Mouse (Mus musculus) CH12.LX (cell line): ENCODE data around the gene Prrt3. TPM values are rescaled to one million over a fixed set of nuclear protein-coding genes. Genes with fewer than 3 reads are reported as not detected.

ENCODE experiments used
- DNase-seq: peaks from one replicate; pipeline ENCODE4 v3.0.0-alpha.2; 2013; ENCODE audit errors: extremely low read depth
- H3K27ac ChIP-seq: 2 replicates; pipeline ENCODE4 v1.5.1; 2012; ENCODE audit warnings: low read depth, mild to moderate bottlenecking, control low read depth, moderate library complexity; ENCODE audit not compliant: insufficient read depth
- H3K27me3 ChIP-seq: replicated peaks from 2 replicates; pipeline ENCODE3; 2012; ENCODE audit warnings: inconsistent platforms
- H3K36me3 ChIP-seq, 2 experiments: replicated peaks in 1 of 2; 2 replicates each; pipeline versions ENCODE3 to v1.6.1; 2012; ENCODE audit warnings: inconsistent platforms in 1 of 2, low read length in 1 of 2, mild to moderate bottlenecking in 1 of 2, mixed read lengths in 1 of 2, moderate library complexity in 1 of 2; ENCODE audit not compliant: control insufficient read depth in 1 of 2, insufficient read depth in 1 of 2
- H3K4me1 ChIP-seq, 2 experiments: 2 replicates each; pipeline ENCODE4 v1.6.1; 2012; ENCODE audit warnings: inconsistent platforms in 1 of 2, moderate library complexity in 1 of 2; ENCODE audit not compliant: insufficient read depth in 2 of 2, control insufficient read depth in 1 of 2
- H3K4me2 ChIP-seq: 2 replicates; pipeline ENCODE4 v1.6.1; 2012; ENCODE audit warnings: low read depth, mild to moderate bottlenecking, control low read depth; ENCODE audit not compliant: poor library complexity, insufficient read depth, severe bottlenecking
- H3K4me3 ChIP-seq, 3 experiments: fragments of 150-350 bp in 1 of 3; sonication (generic) in 1 of 3; replicated peaks in 1 of 3; 2 replicates each; pipeline versions ENCODE3 to v1.5.1; 2011 to 2012; ENCODE audit warnings: low read depth in 2 of 3, low read length in 2 of 3, mild to moderate bottlenecking in 2 of 3, moderate library complexity in 2 of 3, control low read depth in 1 of 3, improper control_type of control experiment in 1 of 3, inconsistent platforms in 1 of 3, mixed read lengths in 1 of 3; ENCODE audit not compliant: poor library complexity in 1 of 3
- H3K79me2 ChIP-seq: replicated peaks from 2 replicates; pipeline ENCODE4 v1.6.1; 2012; ENCODE audit warnings: mild to moderate bottlenecking, moderate library complexity; ENCODE audit not compliant: control insufficient read depth, poor library complexity, insufficient read depth, severe bottlenecking; ENCODE audit errors: extremely low read depth
- H3K9ac ChIP-seq: 2 replicates; pipeline ENCODE4 v1.6.1; 2012; ENCODE audit warnings: low read depth, mild to moderate bottlenecking, control low read depth, moderate library complexity; ENCODE audit not compliant: insufficient read depth
- H3K9me3 ChIP-seq: replicated peaks from 2 replicates; pipeline ENCODE3; 2012; ENCODE audit warnings: low read length, inconsistent platforms, mixed read lengths
- BHLHE40 ChIP-seq: IDR thresholded peaks from 2 replicates; pipeline ENCODE4 v1.6.1; 2011; ENCODE audit warnings: mild to moderate bottlenecking, low read depth, low read length, improper control_type of control experiment
- CHD1 ChIP-seq: IDR thresholded peaks from 2 replicates; pipeline ENCODE4 v1.6.1; 2012; ENCODE audit warnings: low read depth, low read length, improper control_type of control experiment, inconsistent platforms
- CTCF ChIP-seq, 2 experiments: IDR thresholded peaks in 1 of 2; conservative IDR thresholded peaks in 1 of 2; 2 replicates each; pipeline ENCODE4 v1.5.1; 2011 to 2012; ENCODE audit warnings: low read depth in 2 of 2, low read length in 2 of 2, improper control_type of control experiment in 1 of 2, inconsistent platforms in 1 of 2, mild to moderate bottlenecking in 1 of 2, moderate library complexity in 1 of 2
- E2F4 ChIP-seq: IDR thresholded peaks from 2 replicates; pipeline ENCODE4 v1.6.1; 2011; ENCODE audit warnings: low read depth, low read length, improper control_type of control experiment; ENCODE audit not compliant: insufficient replicate concordance
- ELF1 ChIP-seq: IDR thresholded peaks from 2 replicates; pipeline ENCODE4 v1.6.1; 2014; ENCODE audit warnings: low read depth, mild to moderate bottlenecking, inconsistent platforms, low read length, improper control_type of control experiment
- EP300 ChIP-seq: IDR thresholded peaks from 2 replicates; pipeline ENCODE4 v1.6.1; 2011; ENCODE audit warnings: low read length, improper control_type of control experiment
- GABPA ChIP-seq: IDR thresholded peaks from 2 replicates; pipeline ENCODE4 v1.6.1; 2012; ENCODE audit warnings: low read depth, low read length, improper control_type of control experiment, inconsistent platforms; ENCODE audit not compliant: insufficient replicate concordance
- JUN ChIP-seq: IDR thresholded peaks from 2 replicates; pipeline ENCODE4 v1.6.1; 2011; ENCODE audit warnings: low read depth, mild to moderate bottlenecking, low read length, improper control_type of control experiment, moderate library complexity; ENCODE audit not compliant: insufficient read depth
- KAT2A ChIP-seq: IDR thresholded peaks from 2 replicates; pipeline ENCODE4 v1.6.1; 2012; ENCODE audit warnings: low read length, improper control_type of control experiment, inconsistent platforms; ENCODE audit not compliant: insufficient replicate concordance
- MAFK ChIP-seq: IDR thresholded peaks from 2 replicates; pipeline ENCODE4 v1.6.1; 2011; ENCODE audit warnings: low read length, improper control_type of control experiment; ENCODE audit not compliant: insufficient replicate concordance
- MAX ChIP-seq: IDR thresholded peaks from 2 replicates; pipeline ENCODE4 v1.6.1; 2011; ENCODE audit warnings: low read length, improper control_type of control experiment
- MAZ ChIP-seq: IDR thresholded peaks from 2 replicates; pipeline ENCODE4 v1.6.1; 2012; ENCODE audit warnings: low read depth, mild to moderate bottlenecking, inconsistent platforms, low read length, improper control_type of control experiment, moderate library complexity
- MXI1 ChIP-seq: IDR thresholded peaks from 2 replicates; pipeline ENCODE4 v1.6.1; 2011; ENCODE audit warnings: mild to moderate bottlenecking, low read depth, low read length, improper control_type of control experiment
- MYC ChIP-seq: IDR thresholded peaks from 2 replicates; pipeline ENCODE4 v1.6.1; 2011; ENCODE audit warnings: low read depth, mild to moderate bottlenecking, improper control_type of control experiment, low read length
- NELFE ChIP-seq: IDR thresholded peaks from 2 replicates; pipeline ENCODE4 v1.6.1; 2011; ENCODE audit warnings: low read depth, low read length, improper control_type of control experiment
- NRF1 ChIP-seq: IDR thresholded peaks from 2 replicates; pipeline ENCODE4 v1.6.1; 2014; ENCODE audit warnings: low read depth, mild to moderate bottlenecking, inconsistent platforms, low read length, improper control_type of control experiment, moderate library complexity
- POLR2AphosphoS2 ChIP-seq: IDR thresholded peaks from 2 replicates; pipeline ENCODE4 v1.6.1; 2011; ENCODE audit warnings: low read depth, low read length, improper control_type of control experiment
- RCOR1 ChIP-seq: conservative IDR thresholded peaks from 2 replicates; pipeline ENCODE4 v1.6.1; 2012; ENCODE audit warnings: low read depth, mild to moderate bottlenecking, inconsistent platforms, low read length, improper control_type of control experiment
- SMC3 ChIP-seq: IDR thresholded peaks from 2 replicates; pipeline ENCODE4 v1.6.1; 2011; ENCODE audit warnings: low read depth, low read length, improper control_type of control experiment
- TCF12 ChIP-seq: IDR thresholded peaks from 2 replicates; pipeline ENCODE4 v1.6.1; 2014; ENCODE audit warnings: low read depth, mild to moderate bottlenecking, inconsistent platforms, low read length, improper control_type of control experiment
- USF1 ChIP-seq: IDR thresholded peaks from 2 replicates; pipeline ENCODE4 v1.6.1; 2014; ENCODE audit warnings: low read depth, mild to moderate bottlenecking, inconsistent platforms, low read length, improper control_type of control experiment
- USF2 ChIP-seq: conservative IDR thresholded peaks from 2 replicates; pipeline ENCODE4 v1.6.1; 2011; ENCODE audit warnings: low read depth, low read length, improper control_type of control experiment
- ZMIZ1 ChIP-seq: IDR thresholded peaks from 2 replicates; pipeline ENCODE4 v1.6.1; 2012; ENCODE audit warnings: low read depth, mild to moderate bottlenecking, inconsistent platforms, low read length, improper control_type of control experiment
- ZNF384 ChIP-seq: IDR thresholded peaks from 2 replicates; pipeline ENCODE4 v1.6.1; 2012; ENCODE audit warnings: low read depth, low read length, improper control_type of control experiment, inconsistent platforms
- dilution Hi-C: fragments of 300-500 bp; cut with MboI; formaldehyde crosslinking; loops from 2 replicates; pipeline ENCODE4 v1.14.3; 2020; ENCODE audit warnings: low sequenced_read_pairs; ENCODE audit not compliant: extremely low pct_unique_long_range_greater_than_20kb, extremely low pct_ligation_motif_present
- in situ Hi-C: fragments of 300-500 bp; cut with MboI; formaldehyde crosslinking; loops from 3 replicates; pipeline ENCODE4 v1.14.3; 2019; ENCODE audit warnings: low sequenced_read_pairs, low pct_ligation_motif_present, low pct_unique_long_range_greater_than_20kb, mixed read lengths
- polyA plus RNA-seq: library from polyadenylated mRNA; unstranded; fragments of >175 nt; gene quantifications from 2 replicates; pipeline ENCODE4 v1.2.1, GENCODE M21; 2012; ENCODE audit warnings: low read depth; ENCODE audit not compliant: insufficient read length
- total RNA-seq, 2 experiments: library from RNA; depleted of rRNA; stranded (reverse); fragments of 300-350 nt in 1 of 2; fragments of >200 nt in 1 of 2; gene quantifications; 2 replicates each; pipeline ENCODE4 v1.2.3; 2012 to 2014

The Prrt3 gene
- total and polyA plus RNA-seq, 3 experiments, result not detected

GRCm38 (mm10) chr6:113457952-113458534, 43.7 kb downstream of the Prrt3 start, which contains the start of gene Il17re:
TSS of gene Il17re (plus strand) at chr6:113458484.
- dilution Hi-C loops (no loop called here), in situ Hi-C loops (no loop called here)
- H3K9ac ChIP-seq, result no peak within 1 kb of the TSS
- no peak for DNase-seq
- no peak within 1 kb of the TSS for H3K4me2 ChIP-seq
- TF ChIP-seq ELF1, result no peak
- TF ChIP-seq SMC3, result no peak
- TF ChIP-seq MAX, result no peak
- no peak for TF ChIP-seq TCF12
- no peak for TF ChIP-seq E2F4
- no peak for TF ChIP-seq ZNF384
- TF ChIP-seq JUN, result no peak
- no peak for TF ChIP-seq GABPA
- TF ChIP-seq USF2, result no peak
- TF ChIP-seq NELFE, result no peak
- TF ChIP-seq KAT2A, result no peak
- TF ChIP-seq CHD1, result no peak
- TF ChIP-seq NRF1, result no peak
- TF ChIP-seq MAZ, result no peak
- peaks cover 0 to 10% of the 10 kb centered on the region in 2 experiments; a peak in 2 of 4 replicates for H3K4me1 ChIP-seq
- H3K4me3 ChIP-seq, result no peak within 1 kb of the TSS
- no peaks in the 10 kb centered on the region for H3K36me3 ChIP-seq
- H3K27ac ChIP-seq, result no peak within 1 kb of the TSS
- H3K9me3 ChIP-seq, result no peaks in the 10 kb centered on the region
- H3K79me2 ChIP-seq, result no peaks in the 10 kb centered on the region
- H3K27me3 ChIP-seq, result peaks cover 25% of the 10 kb centered on the region

- H3K4me1 ChIP-seq, result peaks cover 0 to 10% of the 10 kb centered on the region in 2 experiments; a peak in 2 of 4 replicates
- dilution Hi-C loops (no loop called here), in situ Hi-C loops (no loop called here)
- no peaks in the 10 kb centered on the region for H3K36me3 ChIP-seq
- no peaks in the 10 kb centered on the region for H3K9me3 ChIP-seq
- TF ChIP-seq MAZ (no peak), USF1 (no peak), USF2 (no peak), RCOR1 (no peak), BHLHE40 (no peak), ZMIZ1 (no peak), POLR2AphosphoS2 (no peak), CTCF (conservative IDR thresholded peaks at IDR 0.05 in 1 of 2, IDR thresholded peaks at IDR 0.05 in 1 of 2; ENCODE audit: low read depth in 2 of 2, low read length in 2 of 2) (no peak), EP300 (no peak), KAT2A (no peak), ZNF384 (no peak), CHD1 (no peak), NRF1 (no peak), MAX (no peak), MXI1 (no peak), MYC (no peak), MAFK (no peak)
- no peak overlapping the region for H3K9ac ChIP-seq
- no peak overlapping the region for H3K4me3 ChIP-seq
- no peak overlapping the region for H3K27ac ChIP-seq
- peaks cover 11% of the 10 kb centered on the region for H3K27me3 ChIP-seq
- no peaks in the 10 kb centered on the region for H3K79me2 ChIP-seq
- no peak for DNase-seq
- no peak overlapping the region for H3K4me2 ChIP-seq
These were observed 46.7 kb downstream of the Prrt3 start for GRCm38 (mm10) chr6:113455007-113455406.
